Mouse (Mus musculus): ENCODE data around the gene Serpina12.

The Serpina12 gene

GRCm38 (mm10) chr12:104044343-104044742 lies at the start of gene Serpina12:
Serpina12 (minus strand) TSS chr12:104044443.
- DNase-seq, result no peak

- no peak for DNase-seq
Observed at GRCm38 (mm10) chr12:104091303-104091702, 47.1 kb upstream of the Serpina12 start.

GRCm38 (mm10) chr12:104090119-104090518 lies 45.9 kb upstream of the Serpina12 start:
- DNase-seq, result no peak

GRCm38 (mm10) chr12:104072286-104072685 lies 28.0 kb upstream of the Serpina12 start:
- no peak for DNase-seq

GRCm38 (mm10) chr12:104071708-104072107 lies 27.5 kb upstream of the Serpina12 start:
- no peak for DNase-seq

GRCm38 (mm10) chr12:104069620-104070019 lies 25.4 kb upstream of the Serpina12 start:
- DNase-seq, result peak; percentile 87

GRCm38 (mm10) chr12:104067549-104067948 lies 23.3 kb upstream of the Serpina12 start:
- DNase-seq, result peak; percentile 51

GRCm38 (mm10) chr12:104066241-104066640 lies 22.0 kb upstream of the Serpina12 start:
- peak; percentile 61 for DNase-seq

GRCm38 (mm10) chr12:104064996-104065395 lies 20.8 kb upstream of the Serpina12 start:
- DNase-seq, result peak; percentile 22

GRCm38 (mm10) chr12:104064532-104064931 lies 20.3 kb upstream of the Serpina12 start:
- DNase-seq, result peak; percentile 11

- DNase-seq, result no peak
Observed at GRCm38 (mm10) chr12:104061862-104062261, 17.6 kb upstream of the Serpina12 start.

- DNase-seq, result no peak
Observed at GRCm38 (mm10) chr12:104060126-104060525, 15.9 kb upstream of the Serpina12 start.

- DNase-seq, result no peak
Observed at GRCm38 (mm10) chr12:104057531-104057930, 13.3 kb upstream of the Serpina12 start.

GRCm38 (mm10) chr12:104057050-104057449 lies 12.8 kb upstream of the Serpina12 start:
- DNase-seq, result no peak

- no peak for DNase-seq
Observed at GRCm38 (mm10) chr12:104055755-104056154, 11.5 kb upstream of the Serpina12 start.

- DNase-seq, result peak; percentile 38
Observed at GRCm38 (mm10) chr12:104053995-104054394, 9.8 kb upstream of the Serpina12 start.

GRCm38 (mm10) chr12:104045713-104046112 lies 1.5 kb upstream of the Serpina12 start:
- peak; percentile 25 for DNase-seq

- DNase-seq, result no peak
Observed at GRCm38 (mm10) chr12:104042753-104043152, 1.5 kb downstream of the Serpina12 start.

GRCm38 (mm10) chr12:104041401-104041800 lies 2.8 kb downstream of the Serpina12 start:
- DNase-seq, result peak; percentile 81

GRCm38 (mm10) chr12:104038181-104038580 lies 6.1 kb downstream of the Serpina12 start:
- no peak for DNase-seq

GRCm38 (mm10) chr12:104033752-104034151 lies 10.5 kb downstream of the Serpina12 start:
- DNase-seq, result no peak

- peak; percentile 62 for DNase-seq
Observed at GRCm38 (mm10) chr12:104029986-104030385, 14.3 kb downstream of the Serpina12 start.

- DNase-seq, result no peak
Observed at GRCm38 (mm10) chr12:104015280-104015679, 29.0 kb downstream of the Serpina12 start.

- DNase-seq, result no peak
Observed at GRCm38 (mm10) chr12:104013620-104014019, 30.6 kb downstream of the Serpina12 start, which contains the start of gene Serpina9. Serpina9 (minus strand) TSS chr12:104013755.

- DNase-seq, result no peak
Observed at GRCm38 (mm10) chr12:104004689-104005088, 39.6 kb downstream of the Serpina12 start.
